Mouse (Mus musculus) testis, postnatal 10 days (tissue): ENCODE results near the gene Vdac2.

Experiments
- DNase-seq: peaks from one replicate; pipeline ENCODE4 v3.0.0; 2021; ENCODE audit warnings: low spot score

Gene Vdac2

DNA sequence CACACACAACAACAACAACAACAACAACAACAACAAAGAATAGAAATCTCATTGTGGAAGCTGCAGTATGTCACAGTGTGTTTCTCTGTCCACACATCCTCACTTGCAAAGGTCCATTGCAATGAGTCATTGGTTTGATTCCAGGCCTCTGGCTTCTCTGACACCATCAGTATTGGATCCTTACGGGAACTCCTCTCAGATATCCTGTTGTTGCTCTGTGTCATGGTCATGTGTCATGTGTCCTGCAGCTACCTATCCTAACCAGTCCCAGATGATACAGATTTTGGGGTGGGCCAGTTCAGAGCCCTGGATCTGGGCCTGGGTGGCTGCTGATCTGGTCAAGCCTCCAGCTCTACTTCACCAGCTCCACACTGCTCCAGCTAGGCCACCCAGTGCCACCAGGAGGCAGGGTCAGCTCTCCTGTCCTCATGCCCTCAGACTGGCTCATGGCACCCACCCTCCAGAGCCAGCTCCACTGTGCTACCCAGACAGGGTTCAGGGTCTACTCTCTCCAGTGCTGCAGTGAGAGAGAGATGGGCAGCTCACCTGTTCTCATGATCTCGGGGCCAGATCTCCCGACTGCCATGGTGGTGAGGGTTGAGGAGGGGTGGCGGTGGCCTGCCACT lies 4.0 kb upstream of the Vdac2 start:
- DNase-seq, result no peak

DNA sequence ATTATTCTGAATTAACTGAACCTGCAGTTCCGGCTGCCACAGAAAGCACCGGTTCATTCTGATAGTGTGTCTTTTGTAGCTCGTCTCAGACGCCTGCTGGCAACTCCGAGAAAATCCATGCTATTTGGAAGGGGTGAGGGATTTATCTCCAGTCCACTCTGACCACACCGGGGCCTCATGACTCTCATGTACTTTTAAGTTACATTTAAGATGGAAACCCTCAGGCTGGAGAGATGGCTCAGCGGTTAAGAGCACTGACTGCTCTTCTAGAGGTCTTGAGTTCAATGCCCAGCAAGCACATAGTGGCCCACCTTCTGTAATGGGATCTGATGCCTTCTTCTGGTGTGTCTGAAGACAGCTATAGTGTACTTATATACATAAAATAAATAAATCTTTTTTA lies 2.7 kb upstream of the Vdac2 start:
- no peak for DNase-seq

DNA sequence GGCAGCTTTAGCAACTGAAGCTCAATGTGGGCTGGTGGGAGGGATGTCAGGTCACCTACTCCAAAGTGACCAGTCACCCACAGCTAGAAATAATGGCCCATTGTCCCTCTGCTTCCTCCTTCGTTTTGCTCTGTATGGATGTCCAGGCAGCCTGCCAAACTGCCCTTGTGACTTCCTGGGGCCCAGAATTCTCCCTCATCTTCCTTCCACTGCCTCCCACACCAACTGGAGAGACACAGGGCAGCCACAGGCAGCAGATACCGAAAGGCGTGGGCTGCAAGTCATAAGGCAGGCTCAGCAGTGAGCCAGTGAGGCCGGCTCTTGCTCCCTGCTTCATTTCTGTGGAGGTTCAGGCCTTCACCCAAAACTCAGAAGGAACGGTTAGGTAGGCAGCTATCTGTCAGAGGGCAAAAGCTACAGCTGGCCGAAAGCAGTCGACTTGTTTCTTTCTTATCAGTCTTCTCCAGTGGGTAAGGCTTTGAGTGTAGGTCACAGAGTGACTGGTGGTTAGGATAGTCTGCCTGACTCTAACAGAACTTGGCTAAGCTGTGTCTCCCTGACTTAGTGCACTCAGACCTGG lies 2.2 kb upstream of the Vdac2 start:
- peak; percentile 92 for DNase-seq

DNA sequence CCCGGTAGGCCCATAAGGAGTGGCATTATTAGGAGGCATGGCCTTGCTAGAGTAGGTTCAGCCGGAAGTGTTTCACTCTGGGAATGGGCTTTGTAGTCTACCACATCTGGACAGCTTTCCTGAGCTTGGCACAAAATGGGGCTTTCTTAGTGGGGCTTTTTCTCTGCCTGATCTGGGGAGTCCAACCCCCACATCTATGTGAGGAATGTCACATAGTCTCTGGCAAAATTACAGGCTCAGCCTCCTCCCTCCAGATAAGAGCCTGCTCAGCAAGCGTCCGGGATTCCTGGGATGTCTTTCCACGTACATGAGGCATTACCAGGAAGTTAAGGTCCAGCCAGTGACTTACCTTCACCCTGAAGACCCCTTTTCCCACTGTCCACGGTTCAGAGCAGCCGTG lies 1.1 kb upstream of the Vdac2 start:
- DNase-seq, result no peak

DNA sequence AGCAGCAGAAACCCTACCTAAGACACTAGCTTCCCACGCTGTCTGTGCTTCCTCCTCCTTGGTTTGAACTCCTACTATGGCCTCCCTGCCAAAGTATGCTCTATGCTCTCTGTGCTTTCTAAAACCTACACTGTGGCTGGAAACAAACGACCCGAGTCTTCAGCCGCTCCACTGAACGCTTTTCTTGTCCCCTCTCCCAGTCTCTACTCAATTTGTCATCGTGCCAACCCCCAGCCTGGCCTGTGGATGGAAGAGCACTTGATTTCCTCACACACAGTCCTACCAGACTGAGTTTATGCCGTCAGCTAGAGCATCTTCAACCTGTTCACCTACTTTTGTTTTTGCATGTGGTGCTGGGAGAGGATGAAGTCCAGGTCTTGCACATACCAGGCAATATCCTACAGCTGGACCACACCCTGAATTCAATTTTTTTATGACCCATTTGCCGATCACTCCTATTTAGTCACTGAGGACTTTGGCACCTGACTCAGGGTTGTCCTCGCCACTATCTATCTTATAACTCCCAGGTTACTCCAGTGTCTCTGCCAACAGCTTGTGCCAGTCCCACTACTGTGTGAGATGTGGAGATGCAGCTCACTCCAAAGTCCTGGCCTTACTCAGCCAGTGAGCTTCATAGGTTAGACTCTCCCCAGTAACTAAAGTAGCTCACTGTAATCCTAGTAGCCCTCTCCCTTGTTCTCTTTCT lies 901 bp downstream of the Vdac2 start:
- no peak for DNase-seq

DNA sequence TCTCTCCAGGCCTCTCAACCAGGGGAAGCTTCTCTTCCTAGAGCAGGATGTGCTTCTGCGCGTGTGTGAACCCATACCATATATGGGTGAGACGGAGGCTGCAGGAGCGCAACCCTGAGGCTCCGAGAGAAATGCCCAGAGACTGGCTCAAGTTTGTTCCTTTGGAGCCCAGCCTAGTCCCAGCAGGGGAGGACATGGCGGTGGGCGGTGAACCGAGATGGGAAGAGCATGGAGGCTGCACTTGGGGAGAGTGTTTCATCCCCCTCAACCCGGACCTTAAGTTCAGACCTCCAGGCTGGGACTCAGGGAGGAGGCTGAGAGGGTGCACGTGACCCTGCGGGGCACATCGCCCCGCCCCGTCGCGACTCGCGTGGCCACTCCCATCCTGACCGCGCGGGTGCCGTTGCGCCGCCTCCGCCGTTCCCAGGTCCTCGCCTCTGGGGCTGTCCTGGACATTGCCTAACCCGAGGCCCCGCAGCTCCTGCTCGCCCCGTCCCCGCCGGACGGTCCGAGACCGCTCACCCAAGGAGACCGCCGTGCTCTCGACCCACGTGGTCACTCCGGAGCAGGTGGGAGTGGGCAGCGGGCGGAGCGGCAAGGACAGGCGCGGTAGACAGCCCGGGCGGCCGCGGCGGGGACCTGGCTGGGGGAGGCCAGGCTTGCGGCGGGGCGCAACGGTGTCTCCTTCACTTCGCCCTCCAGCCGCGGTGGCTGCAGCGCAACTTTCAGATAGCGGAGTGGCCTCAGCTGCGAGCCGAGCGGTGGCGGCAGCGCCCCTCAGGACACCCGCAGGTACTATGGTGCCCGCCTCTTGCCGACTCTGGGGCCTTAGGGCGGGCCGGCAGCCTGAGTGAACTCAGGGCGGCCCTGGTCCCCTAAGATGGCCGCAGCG lies 6.1 kb downstream of the Vdac2 start:
- DNase-seq, result peak; percentile 98

DNA sequence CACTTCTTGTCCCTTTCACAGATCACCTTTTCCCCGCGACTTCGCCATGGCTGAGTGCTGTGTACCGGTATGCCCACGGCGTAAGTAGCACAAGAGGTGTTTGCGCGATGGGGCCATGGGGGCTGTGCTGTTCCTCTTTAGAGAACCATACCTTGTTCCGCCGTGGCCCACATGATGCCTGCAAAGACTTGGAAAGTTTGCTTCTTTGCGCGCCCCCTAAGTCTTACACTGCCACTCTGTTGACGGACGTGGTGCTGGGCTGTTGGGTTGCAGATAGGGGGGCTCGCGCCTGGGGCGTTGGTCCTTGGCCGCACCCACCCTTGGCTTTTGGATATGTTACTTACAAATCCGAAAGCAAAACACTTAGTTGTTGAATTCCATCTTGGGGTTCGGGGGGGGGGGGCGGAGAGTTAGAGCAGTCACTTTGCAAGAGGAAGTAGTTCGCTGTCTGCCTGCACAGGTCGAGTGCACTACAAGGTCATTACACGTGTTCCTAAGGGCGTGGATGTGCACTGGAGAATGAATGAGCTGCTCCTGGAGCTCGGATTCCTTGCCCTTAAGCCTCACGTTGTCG lies 6.9 kb downstream of the Vdac2 start:
- no peak for DNase-seq

DNA sequence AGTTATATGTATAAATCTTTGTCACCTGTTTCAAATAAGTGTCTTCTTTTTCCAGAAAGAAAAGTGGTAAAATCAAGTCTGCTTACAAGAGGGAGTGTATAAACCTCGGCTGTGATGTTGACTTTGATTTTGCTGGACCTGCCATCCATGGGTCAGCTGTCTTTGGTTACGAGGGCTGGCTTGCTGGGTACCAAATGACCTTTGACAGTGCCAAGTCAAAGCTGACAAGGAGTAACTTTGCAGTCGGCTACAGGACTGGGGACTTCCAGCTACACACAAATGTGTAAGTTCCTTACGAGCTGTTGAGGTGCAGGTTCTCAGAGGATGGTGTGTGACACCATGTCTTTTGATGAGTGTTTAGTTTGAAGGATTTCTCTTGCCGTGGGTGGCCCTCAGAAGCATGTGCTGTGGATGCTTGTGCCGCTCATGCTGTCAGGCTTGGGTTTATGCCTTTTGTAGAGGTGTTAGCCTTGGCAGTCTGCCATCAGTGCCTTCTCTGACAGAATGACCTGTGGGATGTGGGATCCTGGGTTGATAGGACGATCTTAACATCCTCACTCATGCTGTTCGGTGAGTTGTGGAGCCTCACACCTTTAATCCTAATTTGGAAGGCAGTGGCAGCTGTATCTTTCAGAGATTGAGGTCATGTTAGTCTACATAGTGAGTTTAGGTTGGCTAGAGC lies 13.4 kb downstream of the Vdac2 start:
- DNase-seq, result no peak

DNA sequence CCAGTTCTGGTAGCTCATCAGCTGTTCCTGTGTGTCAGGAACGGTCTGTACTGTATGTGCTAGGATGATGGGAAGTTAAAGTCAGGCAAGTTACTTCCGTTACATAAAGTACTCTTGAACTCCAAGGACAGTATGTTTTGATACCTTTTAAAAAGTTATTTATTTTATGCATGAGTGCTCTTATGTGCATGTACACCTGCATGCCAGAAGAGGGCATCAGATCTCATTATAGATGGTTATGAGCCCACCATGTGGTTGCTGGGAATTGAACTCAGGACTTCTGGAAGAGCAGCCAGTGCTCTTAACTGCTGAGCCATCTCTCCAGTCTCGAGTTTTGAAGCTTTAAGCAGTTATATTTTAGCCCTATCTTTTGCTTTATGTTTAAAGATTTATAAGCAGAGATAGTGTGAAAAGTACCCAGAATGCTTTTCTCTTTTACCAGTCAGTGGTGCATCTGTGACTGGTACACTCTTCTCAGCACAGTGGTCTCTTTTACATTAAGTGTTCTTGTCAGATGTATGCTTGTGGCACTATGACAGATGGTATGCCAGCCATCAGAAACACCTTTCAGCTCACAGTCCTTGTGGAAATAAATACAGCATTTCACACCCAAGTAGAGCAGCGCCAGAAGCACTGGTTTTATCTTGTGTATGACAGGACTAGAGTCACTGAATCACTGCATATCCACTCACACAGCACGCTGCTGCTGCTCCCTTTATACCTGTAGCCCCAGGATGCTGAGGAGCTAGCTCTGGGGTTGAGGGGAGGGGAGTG lies 17.0 kb downstream of the Vdac2 start:
- DNase-seq, result no peak

DNA sequence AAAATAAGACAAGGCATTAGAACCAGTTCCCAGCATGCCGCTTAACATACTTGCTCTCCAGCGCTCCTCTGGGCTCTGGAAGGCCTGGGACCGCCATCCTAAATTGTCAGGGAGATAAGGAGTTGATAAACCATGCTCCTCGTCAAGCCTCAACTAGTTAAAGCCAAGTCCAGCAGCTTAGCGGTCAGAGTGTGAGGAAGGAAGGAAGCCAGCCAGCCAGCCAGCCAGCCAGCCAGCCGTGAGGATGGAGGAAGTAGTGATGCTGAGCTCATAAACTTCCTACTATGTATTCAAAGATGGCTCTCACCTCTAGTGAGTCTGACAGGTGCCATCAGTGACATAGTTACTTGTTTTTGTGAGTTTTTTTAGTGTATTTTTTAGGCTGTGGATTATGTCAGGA lies 18.2 kb downstream of the Vdac2 start:
- no peak for DNase-seq

DNA sequence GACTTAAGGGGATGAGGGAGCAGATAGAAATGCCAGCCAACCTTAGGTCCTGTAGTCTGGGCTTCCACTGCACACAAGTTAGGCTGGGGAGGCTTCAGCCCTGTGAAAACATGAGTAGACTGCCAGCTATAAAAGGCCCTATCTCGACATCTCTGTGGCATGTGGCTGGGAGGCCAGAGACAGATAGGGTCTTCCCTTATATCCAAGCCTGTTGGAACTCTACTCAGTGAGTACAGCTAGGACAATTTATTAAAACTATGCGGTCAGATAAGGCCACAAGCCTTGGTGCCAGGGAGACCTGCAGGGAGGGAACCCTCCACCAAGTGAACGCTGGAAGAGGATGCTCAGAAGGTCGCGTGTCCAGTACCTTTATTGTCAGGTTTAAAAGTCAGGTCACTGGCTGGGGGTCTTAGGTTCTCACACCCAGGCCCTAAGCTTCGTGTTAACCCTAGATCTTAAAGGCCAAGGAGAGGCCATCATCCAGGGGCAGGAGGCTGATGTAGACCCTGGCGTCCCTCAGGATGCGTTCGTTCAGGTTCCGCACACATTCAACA lies 21.9 kb downstream of the Vdac2 start:
- no peak for DNase-seq

DNA sequence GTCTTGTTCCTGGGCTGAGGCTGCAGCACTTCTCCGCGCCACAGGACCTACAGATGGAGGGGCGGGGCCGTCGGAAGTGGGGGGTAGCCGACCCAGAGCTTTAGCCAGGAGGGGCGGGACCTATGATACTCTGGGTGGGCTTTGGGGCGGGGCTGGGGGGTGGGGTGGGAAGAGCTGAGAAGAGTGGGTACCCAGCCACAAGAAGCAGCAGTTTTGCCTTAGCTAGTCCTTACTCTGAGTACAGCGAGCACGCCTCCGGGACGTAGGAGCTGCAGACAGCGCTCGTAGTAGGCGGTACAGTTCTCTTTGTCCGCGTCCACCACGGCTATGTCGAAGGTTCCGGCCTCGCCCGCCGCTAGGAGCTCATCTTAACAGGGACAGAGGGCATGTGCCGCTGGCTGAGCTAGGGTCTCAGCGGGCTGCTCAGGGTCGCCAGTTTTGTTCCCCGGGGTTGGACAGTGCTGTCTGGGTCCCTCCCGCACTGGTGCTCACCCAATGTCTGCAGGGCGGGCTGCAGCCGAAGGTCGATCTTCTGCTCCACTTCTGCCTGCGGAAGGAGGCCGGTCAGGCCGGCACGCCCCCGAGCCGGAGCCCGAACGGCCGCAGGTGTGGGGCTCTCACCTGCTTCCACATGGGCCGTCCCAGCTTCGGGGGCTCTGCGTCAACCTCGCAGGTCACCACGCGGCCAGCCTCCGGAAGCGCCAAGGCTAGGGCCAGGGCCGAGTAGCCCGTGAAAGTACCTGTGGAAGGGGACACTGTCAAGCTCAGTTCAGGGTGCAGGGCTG lies 22.5 kb downstream of the Vdac2 start:
- DNase-seq, result peak; percentile 72

DNA sequence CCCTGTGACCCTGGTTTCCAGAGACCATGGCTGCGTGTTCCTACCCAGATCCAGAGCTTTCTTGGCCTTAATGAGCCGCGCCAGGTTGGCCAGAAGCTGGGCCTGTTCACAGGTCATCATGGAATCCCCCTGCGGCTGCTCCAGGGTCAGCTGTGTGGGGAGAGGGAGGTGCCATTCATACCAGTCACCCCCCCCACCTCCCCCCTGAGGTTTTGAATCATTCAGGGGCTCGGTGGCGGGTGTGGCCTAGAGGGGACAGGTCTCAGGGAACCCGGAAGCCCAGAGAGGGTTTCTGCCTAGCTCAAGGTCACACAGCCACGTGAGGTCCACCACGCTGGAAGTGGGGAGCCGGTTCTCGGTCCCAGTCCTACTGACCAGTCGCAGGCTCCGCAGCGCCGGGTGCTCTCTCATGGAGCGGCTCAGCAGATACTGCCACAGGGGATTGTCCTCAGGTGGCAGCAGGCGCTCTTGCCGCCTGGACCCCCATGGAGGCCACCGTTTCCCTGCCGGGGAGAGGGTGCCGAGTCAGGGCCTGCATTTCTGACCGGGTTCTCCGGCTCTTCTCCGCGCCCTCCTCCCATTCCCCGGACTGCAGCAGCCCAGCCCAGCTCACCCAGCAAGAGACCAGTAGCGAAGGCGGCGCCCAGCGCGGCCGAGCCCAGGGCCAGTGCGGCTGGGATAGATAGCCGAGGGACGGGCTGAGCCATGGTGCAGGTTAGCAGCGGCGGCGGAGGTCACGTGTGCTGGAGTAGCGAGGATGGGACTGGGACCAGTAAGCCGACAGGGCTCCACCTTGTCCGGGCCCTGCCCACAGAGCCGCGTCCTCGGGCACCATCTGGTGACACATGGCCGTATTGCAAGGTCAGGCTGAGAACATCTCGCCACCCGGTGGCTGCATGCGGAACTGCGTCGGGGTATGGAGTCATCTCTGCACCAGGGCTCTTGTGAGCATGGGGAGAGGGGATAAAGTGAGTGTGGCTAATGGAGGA lies 23.4 kb downstream of the Vdac2 start, which contains the start of gene Comtd1:
Comtd1 (minus strand) TSS at position 812 of the 989 bp plus-strand sequence.
- peak; percentile 96 for DNase-seq

DNA sequence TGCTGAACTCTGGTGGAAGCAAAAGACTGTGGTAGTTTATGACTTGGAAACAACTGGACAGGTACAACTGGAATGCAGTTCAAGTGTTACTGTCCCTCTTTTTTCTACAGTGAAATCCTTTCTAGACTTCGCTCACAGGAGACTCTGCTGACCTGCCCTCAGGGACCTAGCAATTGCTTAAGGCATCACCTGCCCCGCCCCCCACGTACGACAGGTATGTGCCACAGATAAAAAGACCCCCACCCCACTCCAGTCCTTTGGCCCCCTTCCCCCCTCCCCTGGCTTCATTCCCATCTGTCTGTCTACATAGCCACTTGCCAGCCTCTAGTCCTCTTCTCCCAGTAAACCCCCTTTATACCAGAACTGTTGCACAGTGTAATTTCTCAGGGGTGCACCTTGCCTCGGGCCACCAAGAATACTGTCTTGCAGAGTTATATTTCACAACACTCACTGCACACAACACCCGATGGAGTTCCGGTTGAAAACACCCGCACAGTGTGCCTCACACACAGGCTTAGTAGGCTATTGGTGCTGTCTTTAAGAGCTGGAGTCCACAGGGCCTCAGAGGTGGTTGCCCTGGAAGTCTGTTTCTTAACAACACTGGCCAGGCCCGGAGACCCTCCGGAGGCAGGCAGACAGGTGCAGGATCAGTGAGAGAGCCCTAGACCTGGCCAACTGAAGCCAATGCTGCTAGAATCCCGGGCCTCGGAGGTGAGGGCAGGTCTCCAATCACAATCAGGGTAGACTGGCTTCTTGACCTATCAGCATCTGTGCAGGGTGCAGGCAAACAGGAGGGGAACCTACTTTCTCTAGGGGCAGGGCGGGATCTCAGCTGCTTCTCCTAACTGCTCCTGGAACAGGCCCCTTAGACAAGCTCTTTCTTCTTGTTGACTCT lies 24.7 kb downstream of the Vdac2 start:
- DNase-seq, result no peak

DNA sequence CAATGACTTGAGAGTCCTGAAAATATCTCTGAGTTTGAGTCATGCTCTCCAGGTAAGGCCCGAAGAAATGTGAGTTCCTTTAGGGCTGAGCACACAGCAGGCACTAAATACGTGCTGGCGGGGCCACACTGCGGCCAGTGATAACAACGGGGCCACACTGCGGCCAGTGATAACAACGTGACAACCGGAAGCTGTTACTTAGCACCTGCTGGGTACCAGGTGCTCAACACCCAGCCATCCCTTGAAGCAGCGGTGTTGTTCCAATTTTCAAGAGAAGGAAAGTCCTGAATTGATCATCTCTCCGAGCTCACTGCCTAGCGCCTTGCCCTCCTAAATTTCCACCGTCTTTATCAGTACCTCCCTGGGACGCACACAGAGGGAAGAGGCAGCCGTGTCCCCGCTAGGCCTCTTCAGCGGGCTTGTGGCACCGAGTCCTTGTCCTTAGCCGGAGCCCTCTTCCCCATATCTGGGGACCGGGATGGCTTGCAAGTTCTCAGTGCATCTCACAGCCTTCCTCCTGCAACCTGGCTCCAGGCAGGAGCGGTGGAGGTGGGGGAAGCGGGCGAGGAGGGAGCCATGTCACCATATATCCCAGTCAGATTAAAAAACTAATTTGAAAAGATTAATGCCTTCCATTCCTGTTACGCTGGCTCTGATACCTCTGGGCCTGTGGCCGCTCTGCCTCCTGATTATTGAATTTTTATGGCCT lies 25.5 kb downstream of the Vdac2 start:
- no peak for DNase-seq

DNA sequence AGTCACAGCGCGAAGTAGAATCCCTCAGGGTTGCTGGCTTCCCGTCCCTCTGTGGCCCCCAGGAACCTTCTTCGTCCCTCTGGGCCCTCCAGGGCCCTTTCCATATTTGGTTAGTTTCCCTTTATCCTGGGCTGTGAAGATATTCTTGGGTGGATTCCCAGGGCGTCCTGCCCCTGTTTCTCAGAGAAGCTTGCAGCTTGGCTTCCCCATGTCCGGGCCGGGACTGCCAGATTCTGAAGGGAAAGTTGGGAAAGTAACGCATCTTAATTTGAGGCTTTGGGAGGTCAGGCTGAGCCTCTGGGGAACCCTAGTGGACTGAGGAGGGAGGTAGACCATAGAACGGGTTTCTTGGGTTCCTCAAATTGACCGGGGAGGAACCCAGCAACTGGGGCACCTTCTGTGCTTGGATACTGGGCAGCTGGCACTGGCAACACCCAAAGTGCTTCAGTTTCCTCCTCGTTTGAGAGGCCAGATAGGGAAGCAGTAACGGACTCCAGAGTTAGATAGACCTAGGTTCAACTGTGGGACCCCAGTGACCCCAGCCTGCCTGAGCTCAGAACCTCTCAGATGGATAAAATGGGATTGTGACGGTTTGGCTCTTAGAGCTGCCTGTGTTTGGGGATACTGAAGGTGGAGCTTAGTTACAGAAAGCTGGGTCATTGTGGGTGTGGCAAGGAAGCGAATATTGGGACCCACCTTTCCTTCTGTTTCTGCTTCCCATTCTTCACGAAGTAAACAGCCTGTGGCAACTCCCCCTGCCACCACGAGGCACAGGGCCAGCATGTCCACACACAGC lies 27.2 kb downstream of the Vdac2 start:
- DNase-seq, result no peak
